Mouse (Mus musculus) MEL (cell line): ENCODE measurements around the gene Ms4a4a. TPM values are rescaled to one million over a fixed set of nuclear protein-coding genes. Genes with fewer than 3 reads are reported as not detected.

ENCODE experiments used
- DNase-seq: peaks from one replicate; pipeline ENCODE4 v3.0.0; 2011; ENCODE audit warnings: low read depth, low spot score
- H3K27ac ChIP-seq: 2 replicates; pipeline ENCODE4 v1.5.1; 2012; ENCODE audit warnings: low read depth, mild to moderate bottlenecking, control low read depth, low read length, moderate library complexity; ENCODE audit not compliant: control insufficient read depth
- H3K27me3 ChIP-seq, 2 experiments: fragments of 150-350 bp in 1 of 2; sonication (generic) in 1 of 2; 2 replicates each; pipeline ENCODE4 v1.6.1; 2012; ENCODE audit warnings: low read length in 2 of 2, mild to moderate bottlenecking in 2 of 2, improper control_type of control experiment in 1 of 2, moderate library complexity in 1 of 2; ENCODE audit not compliant: insufficient read depth in 2 of 2, control insufficient read depth in 1 of 2
- H3K36me3 ChIP-seq, 2 experiments: 2 replicates each; pipeline ENCODE4 v1.6.1; 2012 to 2014; ENCODE audit warnings: low read length in 2 of 2, improper control_type of control experiment in 1 of 2, inconsistent platforms in 1 of 2, mild to moderate bottlenecking in 1 of 2; ENCODE audit not compliant: insufficient read depth in 2 of 2, control insufficient read depth in 1 of 2
- H3K4me1 ChIP-seq, 2 experiments: fragments of 150-350 bp in 1 of 2; sonication (generic) in 1 of 2; 2 replicates each; pipeline ENCODE4 v1.6.1; 2012; ENCODE audit warnings: low read length in 2 of 2, improper control_type of control experiment in 1 of 2, mild to moderate bottlenecking in 1 of 2; ENCODE audit not compliant: insufficient read depth in 2 of 2, control insufficient read depth in 1 of 2
- H3K4me3 ChIP-seq, 2 experiments: fragments of 150-350 bp in 1 of 2; sonication (generic) in 1 of 2; 2 replicates each; pipeline ENCODE4 v1.5.1; 2012; ENCODE audit warnings: low read depth in 2 of 2, low read length in 2 of 2, mild to moderate bottlenecking in 2 of 2, moderate library complexity in 2 of 2, control low read depth in 1 of 2, improper control_type of control experiment in 1 of 2; ENCODE audit not compliant: control insufficient read depth in 1 of 2, insufficient read depth in 1 of 2
- H3K79me2 ChIP-seq: 2 replicates; pipeline ENCODE4 v1.6.1; 2012; ENCODE audit warnings: mild to moderate bottlenecking, low read length, moderate library complexity; ENCODE audit not compliant: control insufficient read depth, poor library complexity, insufficient read depth
- H3K9ac ChIP-seq: 2 replicates; pipeline ENCODE4 v1.6.1; 2012; ENCODE audit warnings: low read depth, mild to moderate bottlenecking, control low read depth, low read length, moderate library complexity; ENCODE audit not compliant: control insufficient read depth, poor library complexity, severe bottlenecking
- H3K9me3 ChIP-seq: fragments of 150-350 bp; sonication (generic); replicated peaks from 2 replicates; pipeline ENCODE4 v1.6.1; 2012; ENCODE audit warnings: mild to moderate bottlenecking, low read length, improper control_type of control experiment, moderate library complexity; ENCODE audit not compliant: insufficient read depth
- CHD1 ChIP-seq: IDR thresholded peaks from 2 replicates; pipeline ENCODE4 v1.6.1; 2012; ENCODE audit warnings: low read depth, mild to moderate bottlenecking, inconsistent platforms, low read length, improper control_type of control experiment
- CHD2 ChIP-seq: IDR thresholded peaks from 2 replicates; pipeline ENCODE4 v1.6.1; 2011; ENCODE audit warnings: low read length, improper control_type of control experiment
- CTCF ChIP-seq, 3 experiments: IDR thresholded peaks in 2 of 3; conservative IDR thresholded peaks in 1 of 3; 2 replicates each; pipeline ENCODE4 v1.5.1; 2011 to 2012; ENCODE audit warnings: low read length in 3 of 3, low read depth in 2 of 3, mild to moderate bottlenecking in 2 of 3, improper control_type of control experiment in 1 of 3, inconsistent platforms in 1 of 3, mixed read lengths in 1 of 3, moderate library complexity in 1 of 3; ENCODE audit not compliant: control insufficient read depth in 1 of 3, insufficient read depth in 1 of 3, poor library complexity in 1 of 3, severe bottlenecking in 1 of 3
- ELF1 ChIP-seq: IDR thresholded peaks from 2 replicates; pipeline ENCODE4 v1.6.1; 2014; ENCODE audit warnings: low read depth, mild to moderate bottlenecking, inconsistent platforms, low read length, improper control_type of control experiment, moderate library complexity
- HCFC1 ChIP-seq: IDR thresholded peaks from 2 replicates; pipeline ENCODE4 v1.6.1; 2012; ENCODE audit warnings: low read depth, mild to moderate bottlenecking, inconsistent platforms, low read length, improper control_type of control experiment, moderate library complexity
- JUND ChIP-seq: IDR thresholded peaks from 2 replicates; pipeline ENCODE4 v1.6.1; 2011; ENCODE audit warnings: low read depth, mild to moderate bottlenecking, improper control_type of control experiment, low read length
- KAT2A ChIP-seq: conservative IDR thresholded peaks from 2 replicates; pipeline ENCODE4 v1.6.1; 2012; ENCODE audit warnings: low read depth, low read length, improper control_type of control experiment, inconsistent platforms
- MAZ ChIP-seq: IDR thresholded peaks from 2 replicates; pipeline ENCODE4 v1.6.1; 2012; ENCODE audit warnings: low read depth, mild to moderate bottlenecking, inconsistent platforms, low read length, improper control_type of control experiment
- MEF2A ChIP-seq: IDR thresholded peaks from 2 replicates; pipeline ENCODE4 v1.6.1; 2014; ENCODE audit warnings: low read depth, mild to moderate bottlenecking, inconsistent platforms, low read length, improper control_type of control experiment; ENCODE audit not compliant: poor library complexity, insufficient replicate concordance, severe bottlenecking; ENCODE audit errors: extremely low read depth
- MXI1 ChIP-seq: IDR thresholded peaks from 2 replicates; pipeline ENCODE4 v1.6.1; 2011; ENCODE audit warnings: mild to moderate bottlenecking, low read depth, low read length, improper control_type of control experiment
- NELFE ChIP-seq: IDR thresholded peaks from 2 replicates; pipeline ENCODE4 v1.6.1; 2011; ENCODE audit warnings: low read depth, low read length, improper control_type of control experiment
- POLR2A ChIP-seq, 2 experiments: IDR thresholded peaks; 2 replicates each; pipeline ENCODE4 v1.6.1; 2011 to 2012; ENCODE audit warnings: low read length in 2 of 2, mild to moderate bottlenecking in 2 of 2, control low read depth in 1 of 2, improper control_type of control experiment in 1 of 2, low read depth in 1 of 2, moderate library complexity in 1 of 2; ENCODE audit not compliant: control insufficient read depth in 1 of 2, insufficient read depth in 1 of 2, poor library complexity in 1 of 2
- POLR2AphosphoS5 ChIP-seq: IDR thresholded peaks from 2 replicates; pipeline ENCODE4 v1.6.1; 2012; ENCODE audit warnings: low read depth, borderline replicate concordance, mild to moderate bottlenecking, inconsistent platforms, low read length, moderate library complexity, mixed read lengths
- RAD21 ChIP-seq: IDR thresholded peaks from 2 replicates; pipeline ENCODE4 v1.6.1; 2011; ENCODE audit warnings: mild to moderate bottlenecking, low read depth, low read length, improper control_type of control experiment
- SIN3A ChIP-seq: IDR thresholded peaks from 2 replicates; pipeline ENCODE4 v1.6.1; 2012; ENCODE audit warnings: low read length, improper control_type of control experiment, inconsistent platforms
- UBTF ChIP-seq: IDR thresholded peaks from 2 replicates; pipeline ENCODE4 v1.6.1; 2012; ENCODE audit warnings: low read depth, mild to moderate bottlenecking, inconsistent platforms, low read length, improper control_type of control experiment, moderate library complexity, borderline replicate concordance; ENCODE audit not compliant: insufficient read depth
- ZC3H11A ChIP-seq: IDR thresholded peaks from 2 replicates; pipeline ENCODE4 v1.6.1; 2012; ENCODE audit warnings: low read depth, mild to moderate bottlenecking, inconsistent platforms, low read length, improper control_type of control experiment
- ZKSCAN1 ChIP-seq: IDR thresholded peaks from 2 replicates; pipeline ENCODE4 v1.6.1; 2012; ENCODE audit warnings: low read depth, mild to moderate bottlenecking, inconsistent platforms, low read length, improper control_type of control experiment, moderate library complexity
- ZMIZ1 ChIP-seq: IDR thresholded peaks from 2 replicates; pipeline ENCODE4 v1.6.1; 2012; ENCODE audit warnings: low read depth, mild to moderate bottlenecking, inconsistent platforms, low read length, improper control_type of control experiment, moderate library complexity
- polyA plus RNA-seq, 2 experiments: library from polyadenylated mRNA; stranded (reverse) in 1 of 2; unstranded in 1 of 2; fragments of >175 nt in 1 of 2; fragments of >200 nt in 1 of 2; gene quantifications; 2 replicates each; pipeline versions ENCODE4 v1.2.1 to v1.2.4; 2012; ENCODE audit warnings: low replicate concordance in 2 of 2, low read depth in 1 of 2; ENCODE audit not compliant: insufficient read length in 2 of 2, insufficient read depth in 1 of 2, missing spikeins in 1 of 2
- total RNA-seq: library from RNA; depleted of rRNA; stranded (reverse); fragments of 300-350 nt; gene quantifications from 2 replicates; pipeline ENCODE4 v1.2.3, GENCODE M21; 2012

The Ms4a4a gene
- total and polyA plus RNA-seq, 3 experiments, result not detected

DNA sequence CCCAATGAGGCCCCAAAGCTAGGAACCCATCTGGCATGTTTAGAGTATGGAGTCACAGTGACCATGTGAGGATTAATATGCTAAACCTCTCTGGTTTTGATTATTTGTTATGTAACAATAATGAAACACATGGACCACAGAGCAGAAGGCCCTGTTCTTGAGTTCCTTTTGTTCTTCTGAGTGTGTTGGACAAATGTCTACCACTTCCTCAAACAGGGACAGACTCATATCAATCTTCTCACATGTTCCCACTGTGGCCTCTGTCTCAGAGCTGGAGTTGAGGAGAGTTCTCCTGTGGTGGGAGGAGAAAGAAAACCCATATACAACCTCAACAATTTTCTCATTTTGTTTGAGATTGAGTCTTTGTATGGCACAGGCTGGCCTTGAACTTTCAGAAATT lies 32.2 kb upstream of the Ms4a4a start:
- DNase-seq, result no peak
- H3K79me2 ChIP-seq, result no peaks in the 10 kb centered on the region
- H3K27ac ChIP-seq, result no peak overlapping the region
- H3K36me3 ChIP-seq, result no peaks in the 10 kb centered on the region
- peaks cover 0 to 3% of the 10 kb centered on the region in 2 experiments; a peak in 1 of 4 replicates for H3K27me3 ChIP-seq
- H3K4me1 ChIP-seq, result no peaks in the 10 kb centered on the region
- H3K9ac ChIP-seq, result no peak overlapping the region
- H3K9me3 ChIP-seq, result no peaks in the 10 kb centered on the region
- no peak overlapping the region for H3K4me3 ChIP-seq
- TF ChIP-seq MEF2A (no peak), MXI1 (no peak), ZKSCAN1 (no peak), MAZ (no peak), ZMIZ1 (no peak), CTCF (IDR thresholded peaks at IDR 0.05 in 2 of 3, conservative IDR thresholded peaks at IDR 0.05 in 1 of 3; ENCODE audit: control insufficient read depth in 1 of 3, insufficient read depth in 1 of 3, low read depth in 2 of 3, low read length in 3 of 3, poor library complexity in 1 of 3, severe bottlenecking in 1 of 3) (no peak), POLR2A (IDR thresholded peaks at IDR 0.05; ENCODE audit: control insufficient read depth in 1 of 2, insufficient read depth in 1 of 2, low read depth in 1 of 2, low read length in 2 of 2, poor library complexity in 1 of 2) (no peak), UBTF (no peak), CHD1 (no peak), JUND (no peak), KAT2A (no peak), ELF1 (no peak), HCFC1 (no peak), RAD21 (no peak), POLR2AphosphoS5 (no peak), ZC3H11A (no peak), SIN3A (no peak), NELFE (no peak), CHD2 (no peak)

DNA sequence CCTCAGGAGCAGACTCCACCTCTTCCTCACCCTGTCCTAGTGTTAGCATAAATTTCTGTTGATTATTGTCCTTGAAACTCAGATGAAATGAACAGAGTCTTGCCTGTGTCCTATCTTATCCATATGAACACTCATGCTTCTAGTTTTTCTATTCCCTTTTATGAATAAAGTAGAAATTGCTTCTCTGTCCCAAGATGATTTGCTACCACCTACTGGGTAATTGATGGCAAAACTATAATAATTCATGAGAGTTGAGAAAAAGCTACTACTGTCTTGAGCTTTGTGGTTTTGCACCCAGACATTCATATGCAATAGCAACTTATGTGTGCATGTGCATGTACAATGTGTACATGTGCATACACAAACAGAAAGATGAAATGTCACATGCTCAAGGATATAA lies 31.3 kb upstream of the Ms4a4a start:
- no peaks in the 10 kb centered on the region for H3K79me2 ChIP-seq
- peaks cover 0 to 3% of the 10 kb centered on the region in 2 experiments; a peak in 1 of 4 replicates for H3K27me3 ChIP-seq
- no peak for TF ChIP-seq POLR2A (IDR thresholded peaks at IDR 0.05; ENCODE audit: control insufficient read depth in 1 of 2, insufficient read depth in 1 of 2, low read depth in 1 of 2, low read length in 2 of 2, poor library complexity in 1 of 2)

More for the DNA sequence above, 31.3 kb upstream of the Ms4a4a start:
- H3K9ac ChIP-seq, result no peak overlapping the region
- no peak overlapping the region for H3K27ac ChIP-seq
- no peaks in the 10 kb centered on the region for H3K36me3 ChIP-seq
- no peak overlapping the region for H3K4me3 ChIP-seq
- no peaks in the 10 kb centered on the region for H3K9me3 ChIP-seq
- DNase-seq, result no peak
- no peaks in the 10 kb centered on the region for H3K4me1 ChIP-seq
